Mouse (Mus musculus): ENCODE data around the gene Trmt1l.
"Not testable (repeated sequence)": the region's sequence is repeated elsewhere in the genome, so short reads cannot be mapped to it uniquely, and the experiment has no call there.

The Trmt1l gene

DNA sequence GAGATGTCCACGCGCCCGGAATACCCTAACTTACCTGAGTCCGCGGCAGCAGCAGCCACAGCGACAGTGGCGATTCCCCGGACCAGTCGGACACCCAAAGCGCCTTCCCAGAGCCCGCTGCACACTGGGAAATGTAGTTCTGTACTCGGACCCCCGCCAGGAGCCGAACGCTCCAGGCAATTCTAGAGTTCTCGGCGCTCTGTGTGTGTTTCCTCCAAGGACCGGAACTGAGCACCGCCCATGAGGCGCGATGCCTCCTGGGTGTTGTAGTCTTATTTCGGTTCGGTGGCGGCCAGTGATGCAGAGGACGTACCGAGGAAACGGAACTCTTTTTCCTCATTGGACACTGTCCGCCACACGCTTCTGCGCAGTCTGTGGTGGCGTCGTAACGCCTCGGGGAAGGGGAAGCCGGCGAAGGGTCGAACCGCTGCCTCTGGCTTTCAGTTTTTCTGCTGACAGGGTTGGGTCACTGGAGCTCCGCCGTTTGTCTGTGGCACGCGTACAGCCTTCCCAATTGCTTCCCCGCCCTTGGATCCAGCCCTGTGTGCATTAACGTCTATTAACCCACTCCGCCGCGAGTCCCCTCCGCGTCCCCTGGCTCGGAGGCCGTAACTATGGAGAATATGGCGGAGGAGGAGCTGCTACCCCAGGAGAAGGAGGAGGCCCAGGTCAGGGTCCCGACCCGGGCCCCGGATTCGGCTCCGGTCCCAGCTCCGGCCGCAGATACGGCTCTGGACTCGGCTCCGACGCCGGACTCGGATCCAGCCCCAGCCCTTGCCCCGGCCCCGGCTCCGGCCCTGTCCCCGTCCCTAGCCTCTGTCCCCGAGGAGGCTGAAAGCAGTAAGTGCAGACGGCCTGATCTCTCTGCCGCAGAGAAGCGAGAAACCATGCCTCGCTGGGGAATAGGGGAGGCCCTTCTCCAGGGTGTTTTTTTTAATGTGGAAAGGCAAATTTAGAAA, at the start of gene Trmt1l, which contains the start of gene Swt1:
TSS of gene Trmt1l (plus strand) at position 280 of the 959 bp plus-strand sequence.
TSS of gene Swt1 (minus strand) at position 193 of the 959 bp plus-strand sequence.
- DNase-seq, result peak; percentile 98 to 99

DNA sequence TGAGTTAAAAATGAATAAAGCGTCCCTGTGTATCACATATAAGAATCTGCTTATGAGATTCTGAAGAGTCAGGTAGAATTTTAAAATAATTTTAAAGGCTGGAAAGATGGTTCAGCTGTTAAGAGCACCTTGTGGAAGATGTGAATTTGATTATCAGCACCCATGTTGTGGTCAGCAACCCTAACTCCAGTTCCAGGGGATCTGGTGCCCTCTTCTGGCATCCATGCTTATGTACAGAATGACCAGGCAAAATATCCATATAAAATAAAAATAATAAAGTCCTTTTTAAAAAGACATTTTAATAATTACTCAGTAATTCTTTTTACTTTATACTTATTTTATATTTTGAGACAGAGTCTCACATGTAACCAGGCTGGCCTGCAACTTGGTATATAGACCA, 38.3 kb upstream of the Trmt1l start:
- peak in 1 of 2 experiments; percentile 35 for DNase-seq

DNA sequence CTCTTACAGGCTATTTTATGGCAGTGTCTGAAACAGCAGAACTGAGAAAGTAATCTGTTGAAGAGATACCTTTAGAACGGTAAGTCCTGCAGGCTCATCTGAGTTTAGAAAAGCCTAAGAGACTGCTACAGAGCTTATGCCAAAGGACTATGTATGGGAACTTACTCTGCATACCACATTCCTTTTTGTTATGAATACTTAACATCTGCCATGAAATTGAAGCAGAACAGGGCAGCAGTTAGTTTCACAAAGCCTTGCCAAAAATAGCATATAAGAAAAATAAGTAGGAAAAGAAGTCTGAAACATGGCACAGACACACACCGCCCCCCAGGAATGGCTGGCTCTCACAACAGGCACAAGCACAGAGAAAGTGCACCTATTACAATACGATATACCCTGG, 18.5 kb upstream of the Trmt1l start:
- no peak for DNase-seq

DNA sequence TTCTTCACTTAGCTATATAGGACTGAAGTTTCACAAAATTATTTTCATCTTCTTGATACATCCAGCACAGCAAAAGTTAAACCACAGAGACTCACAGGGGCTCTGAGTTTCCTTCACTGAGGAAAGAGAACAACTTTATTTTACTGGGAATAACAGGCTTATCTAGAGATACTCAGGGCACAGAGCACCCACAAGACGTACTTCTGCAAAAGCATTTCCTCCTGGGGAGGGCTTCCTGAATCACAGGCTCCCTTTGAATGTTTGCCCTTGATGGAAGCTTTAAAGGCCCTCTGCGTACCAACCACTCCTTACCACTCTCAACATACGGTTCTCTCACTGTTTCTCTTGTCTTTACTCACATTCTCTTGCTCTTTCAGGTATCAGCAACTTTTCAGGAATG, 6.2 kb upstream of the Trmt1l start:
- no peak for DNase-seq

DNA sequence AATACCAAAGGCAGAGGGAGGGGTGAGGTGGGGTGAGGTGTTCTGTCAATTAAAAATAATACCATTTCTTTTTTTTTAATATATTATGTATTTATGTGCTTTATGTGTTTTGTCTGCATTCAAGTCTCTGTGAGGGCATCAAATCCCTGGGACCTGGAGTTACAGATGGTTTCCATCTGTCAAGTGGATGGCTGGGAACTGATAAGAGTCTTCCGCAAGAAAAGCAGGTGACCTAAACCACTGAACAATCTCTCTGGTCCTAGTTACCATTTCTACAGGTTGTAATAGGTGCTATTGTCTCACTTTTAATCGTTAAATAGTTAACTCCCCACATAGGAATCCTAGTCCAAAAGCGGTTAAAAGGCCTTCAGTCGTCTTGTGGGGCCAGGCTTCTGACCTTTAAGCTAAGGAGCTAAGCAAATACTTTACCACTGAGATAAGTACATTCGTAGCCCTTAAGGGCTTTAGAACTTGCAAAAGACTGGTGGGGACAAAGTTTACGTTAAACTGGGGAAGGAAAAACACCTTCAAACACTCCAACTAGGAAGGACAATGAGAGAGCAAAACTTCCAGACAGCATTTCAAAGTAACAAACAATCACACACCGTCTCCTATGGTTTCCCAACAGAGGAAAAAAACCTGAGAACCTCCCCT, 1.3 kb upstream of the Trmt1l start:
- DNase-seq, result peak in 1 of 2 experiments; percentile 8

DNA sequence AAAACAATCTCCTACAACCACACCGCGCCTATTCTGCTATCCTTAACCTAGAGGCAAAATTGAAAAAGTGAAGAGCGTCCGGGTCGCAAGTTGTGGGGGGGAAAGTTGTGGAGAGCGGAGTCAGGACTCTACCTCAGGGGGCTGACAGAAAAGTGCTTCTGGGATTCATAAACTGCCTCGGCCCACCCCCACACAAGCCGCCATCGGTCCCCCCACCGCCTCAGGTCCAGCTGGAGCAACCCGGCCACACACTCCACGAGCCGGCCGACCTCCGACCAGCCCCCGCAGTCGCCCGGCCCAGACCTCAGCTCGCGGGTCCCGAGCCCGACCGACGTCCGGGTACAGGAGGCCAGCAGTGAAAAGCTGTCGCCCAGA, 467 bp upstream of the Trmt1l start:
- no peak for DNase-seq

DNA sequence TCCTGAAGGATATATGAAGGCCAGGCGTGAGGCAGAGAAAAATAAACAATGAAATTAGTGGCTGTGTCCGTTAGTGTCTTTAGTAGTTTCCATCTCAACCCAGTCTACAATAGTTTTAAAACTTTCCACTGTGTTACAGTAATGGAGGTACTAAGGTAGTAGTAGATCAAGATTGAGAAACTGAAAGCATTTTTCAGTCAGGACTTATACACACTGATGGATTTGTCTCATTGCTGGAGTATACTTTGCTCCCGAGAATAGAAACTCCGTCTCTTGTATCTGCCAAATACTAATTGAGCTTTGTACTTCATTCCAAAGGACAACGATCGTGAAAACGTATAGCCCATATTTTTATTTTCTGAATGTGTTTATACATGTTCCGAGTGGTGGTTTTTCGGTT, 974 bp downstream of the Trmt1l start:
- DNase-seq, result no peak

DNA sequence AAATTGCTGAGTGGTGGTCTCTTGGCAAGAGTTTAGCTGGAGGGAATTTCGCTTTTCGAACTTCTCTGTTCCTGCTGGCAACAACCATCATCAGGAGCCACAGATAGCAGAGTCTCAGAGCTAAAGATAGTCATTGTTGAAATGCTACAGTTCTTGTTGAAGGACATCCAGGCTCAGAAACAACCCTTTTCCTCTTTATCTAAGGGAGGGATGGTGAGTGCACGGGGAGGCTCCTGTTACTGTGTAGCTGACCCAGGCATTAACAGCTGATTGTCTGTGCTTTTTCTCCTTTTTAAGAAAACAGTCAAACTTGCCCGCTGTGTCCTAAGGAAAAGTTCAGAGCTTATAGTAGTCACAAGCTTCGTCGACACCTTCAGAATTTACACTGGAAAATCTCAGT, 7.1 kb downstream of the Trmt1l start:
- no peak for DNase-seq

DNA sequence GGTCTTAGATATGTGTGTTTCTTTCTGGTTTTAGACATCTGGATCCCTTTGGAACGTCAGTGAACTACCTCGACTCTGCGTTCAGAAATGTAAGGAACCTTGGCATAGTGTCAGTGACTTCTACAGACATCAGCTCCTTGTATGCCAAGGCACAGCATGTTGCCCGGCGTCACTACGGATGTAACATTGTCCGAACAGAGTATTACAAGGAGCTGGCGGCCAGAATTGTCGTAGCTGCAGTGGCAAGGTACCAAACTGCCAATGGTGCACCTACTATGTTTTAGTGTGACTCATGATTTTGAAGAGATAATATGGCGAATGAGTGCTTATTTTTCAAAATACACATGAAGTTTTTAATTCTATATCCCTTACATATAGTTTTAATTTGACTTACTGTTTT, 21.5 kb downstream of the Trmt1l start:
- no peak for DNase-seq

DNA sequence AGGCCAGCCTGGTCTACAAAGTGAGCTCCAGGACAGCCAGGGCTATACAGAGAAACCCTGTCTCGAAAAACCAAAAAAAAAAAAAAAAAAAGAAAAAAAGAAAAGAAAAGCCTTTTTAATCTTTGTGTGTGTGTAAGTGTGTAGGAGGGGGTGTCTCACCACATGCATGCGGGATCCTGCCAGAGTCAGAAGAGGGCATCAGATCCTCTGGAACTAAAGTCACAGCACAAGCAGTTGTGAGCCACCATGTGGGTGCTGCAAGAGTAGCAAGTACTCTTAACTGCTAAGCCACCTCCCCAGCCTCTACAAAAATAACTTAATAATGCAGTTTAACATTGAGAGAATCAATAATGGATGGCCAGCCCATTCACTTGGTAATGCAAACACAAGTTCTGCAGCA, 22.5 kb downstream of the Trmt1l start:
- DNase-seq, result no peak

DNA sequence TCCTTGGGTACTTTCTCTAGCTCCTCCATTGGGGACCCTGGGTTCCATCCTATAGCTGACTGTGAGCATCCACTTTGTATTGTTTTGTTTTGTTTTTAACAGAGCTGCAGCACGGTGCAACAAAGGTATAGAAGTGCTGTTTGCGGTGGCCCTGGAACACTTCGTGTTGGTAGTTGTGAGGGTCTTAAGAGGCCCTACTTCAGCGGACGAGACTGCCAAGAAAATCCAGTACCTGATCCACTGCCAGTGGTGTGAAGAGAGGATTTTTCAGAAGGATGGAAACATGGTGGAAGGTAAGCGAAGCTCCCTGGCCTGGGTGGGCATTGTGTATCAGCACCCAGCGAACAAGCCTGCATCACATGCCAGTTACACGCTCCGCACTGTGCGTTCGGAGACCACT, 23.6 kb downstream of the Trmt1l start:
- no peak for DNase-seq

DNA sequence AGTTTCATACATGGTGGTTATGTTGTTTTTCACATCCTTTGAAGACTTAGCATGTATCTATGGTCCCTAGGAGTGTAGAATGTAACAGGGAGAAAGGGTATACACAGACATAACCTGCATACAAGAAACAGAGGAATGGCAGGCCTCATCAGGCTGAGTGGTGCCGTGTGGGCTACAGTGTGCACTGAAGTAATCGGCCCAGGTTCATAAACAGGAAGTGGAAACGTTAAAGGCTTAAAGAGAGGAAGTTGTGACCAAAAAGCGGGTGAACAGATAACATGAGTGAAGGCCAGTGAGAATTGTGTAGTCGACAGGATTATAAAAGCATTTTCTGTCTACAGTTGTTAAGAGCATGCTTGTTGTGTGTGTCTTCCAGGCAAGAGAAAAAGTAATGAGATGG, 28.7 kb downstream of the Trmt1l start:
- no peak for DNase-seq

DNA sequence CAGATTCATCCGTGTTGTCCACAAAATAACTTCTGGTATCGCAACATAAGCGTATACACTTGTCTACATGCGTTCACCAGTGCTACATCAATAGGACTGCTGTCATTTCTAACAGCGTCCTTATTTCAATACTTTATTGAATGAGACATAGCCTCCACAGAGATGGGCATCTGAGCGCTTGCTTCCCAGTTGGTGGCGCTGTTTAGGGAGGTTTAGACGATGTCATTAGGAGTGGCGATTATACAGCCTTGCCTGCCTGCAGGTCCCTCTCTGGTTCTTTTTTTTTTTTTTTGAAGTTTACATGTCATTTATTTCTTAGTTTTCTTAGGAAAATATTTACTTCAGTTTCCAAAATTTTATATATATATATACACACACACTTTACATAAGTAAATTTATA, 32.9 kb downstream of the Trmt1l start:
- DNase-seq, result peak in 1 of 2 experiments; percentile 15

DNA sequence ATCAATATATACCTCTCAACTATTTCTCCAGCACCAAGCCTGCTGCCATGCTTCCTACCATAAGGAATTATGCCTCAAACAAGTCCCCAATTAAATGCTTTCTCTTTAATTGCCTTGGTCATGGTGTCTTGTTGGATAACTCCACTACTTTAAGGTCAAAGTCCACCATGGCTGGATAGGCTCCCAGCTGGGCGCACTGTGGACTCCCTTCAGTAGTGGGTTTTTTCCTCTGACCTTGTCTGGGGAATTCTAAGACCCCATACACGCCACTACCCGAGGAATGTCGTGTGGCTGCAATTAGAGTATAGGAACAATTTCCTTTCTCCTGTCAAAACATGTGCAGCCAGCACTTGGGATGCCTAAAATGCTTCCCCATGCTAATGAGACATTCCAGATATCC, 36.6 kb downstream of the Trmt1l start:
- no peak for DNase-seq

DNA sequence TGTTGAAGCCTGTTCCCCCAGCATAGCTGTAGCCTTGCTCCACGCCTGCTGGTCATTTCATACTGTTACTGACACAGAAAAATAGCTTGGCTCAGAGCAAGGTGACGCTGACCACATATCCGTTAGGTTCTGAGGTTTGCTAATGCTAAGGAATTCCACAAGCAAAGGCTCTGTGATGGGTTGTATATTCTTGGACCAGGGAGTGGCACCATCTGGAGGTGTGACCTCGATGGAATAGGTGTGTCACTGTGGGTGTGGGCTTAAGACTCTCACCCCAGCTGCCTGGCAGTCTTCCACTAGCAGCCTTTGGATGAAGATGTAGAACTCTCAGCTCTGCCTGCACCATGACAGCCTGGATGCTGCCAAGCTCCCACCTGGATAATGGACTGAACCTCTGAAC, 38.2 kb downstream of the Trmt1l start:
- no peak for DNase-seq

DNA sequence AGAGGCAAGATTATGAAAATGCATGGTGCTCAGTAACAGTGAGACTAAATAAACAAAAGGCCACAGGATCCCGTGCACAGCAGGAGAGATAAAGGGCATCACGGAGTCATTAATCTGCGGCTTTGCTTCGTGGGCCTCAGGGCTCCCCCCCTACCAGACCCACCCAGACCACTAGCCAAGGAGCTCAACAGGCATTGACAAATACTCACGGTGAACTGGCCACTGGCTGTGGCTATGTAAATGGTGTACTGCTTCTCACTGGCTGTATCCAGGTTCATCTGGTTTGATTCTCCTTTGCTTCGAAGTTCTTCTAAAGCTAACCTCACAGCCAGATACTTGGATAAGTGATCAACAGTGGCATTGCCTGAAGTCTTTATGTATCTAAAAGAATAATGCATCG, 43.1 kb downstream of the Trmt1l start:
- no peak for DNase-seq

DNA sequence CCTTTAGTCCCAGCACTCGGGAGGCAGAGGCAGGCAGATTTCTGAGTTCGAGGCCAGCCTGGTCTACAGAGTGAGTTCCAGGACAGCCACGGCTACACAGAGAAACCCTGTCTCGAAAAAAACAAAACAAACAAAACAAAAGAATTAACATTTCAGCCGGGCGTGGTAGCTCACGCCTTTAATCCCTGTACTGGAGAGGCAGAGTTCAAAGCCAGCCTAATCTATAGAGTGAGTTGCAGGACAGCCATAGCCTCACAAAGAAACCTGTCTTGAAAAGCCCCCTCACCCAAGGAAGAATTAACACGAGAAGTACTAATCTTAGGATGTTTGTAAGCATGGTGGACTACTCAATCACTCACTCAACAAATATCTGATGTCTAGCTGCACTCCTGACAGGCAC, 44.0 kb downstream of the Trmt1l start:
- DNase-seq, result not testable (repeated sequence)

DNA sequence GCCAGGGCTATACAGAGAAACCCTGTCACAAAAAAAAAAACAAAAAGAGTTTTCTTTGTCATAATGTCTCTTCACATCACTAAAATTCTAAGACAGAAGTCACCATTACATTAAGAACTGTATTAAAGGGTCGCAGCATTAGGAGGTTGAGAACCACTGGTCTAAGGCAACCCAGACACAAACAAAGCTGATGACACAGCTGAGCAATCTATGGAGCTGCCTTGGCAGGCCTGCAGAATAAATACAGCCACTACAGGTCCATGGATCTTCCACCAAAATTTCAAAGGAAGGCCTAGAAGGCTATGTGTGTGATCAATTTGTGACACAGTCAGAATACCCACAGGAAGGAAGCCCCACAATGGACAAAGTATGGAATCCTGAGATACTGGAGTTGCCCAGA, 54.2 kb downstream of the Trmt1l start:
- DNase-seq, result no peak

DNA sequence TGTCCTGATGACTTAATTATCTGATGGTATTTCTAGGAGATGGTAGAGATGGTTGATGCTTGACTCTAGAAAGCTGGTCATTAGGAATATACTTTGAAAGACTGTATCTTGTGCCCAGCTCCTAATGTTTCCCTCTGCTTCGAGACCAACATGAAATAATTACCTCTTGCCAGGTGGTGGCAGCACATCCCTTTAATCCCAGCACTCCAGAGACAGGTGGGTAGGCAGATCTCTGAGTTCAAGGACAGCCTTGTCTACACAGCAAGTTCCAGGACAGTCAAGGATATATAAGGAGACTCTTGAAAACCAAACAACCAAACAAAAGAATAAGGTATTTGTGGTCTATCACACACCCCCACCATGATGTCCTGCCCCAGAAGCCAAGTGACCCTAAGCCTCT, 55.2 kb downstream of the Trmt1l start:
- DNase-seq, result peak in 1 of 2 experiments; percentile 38

DNA sequence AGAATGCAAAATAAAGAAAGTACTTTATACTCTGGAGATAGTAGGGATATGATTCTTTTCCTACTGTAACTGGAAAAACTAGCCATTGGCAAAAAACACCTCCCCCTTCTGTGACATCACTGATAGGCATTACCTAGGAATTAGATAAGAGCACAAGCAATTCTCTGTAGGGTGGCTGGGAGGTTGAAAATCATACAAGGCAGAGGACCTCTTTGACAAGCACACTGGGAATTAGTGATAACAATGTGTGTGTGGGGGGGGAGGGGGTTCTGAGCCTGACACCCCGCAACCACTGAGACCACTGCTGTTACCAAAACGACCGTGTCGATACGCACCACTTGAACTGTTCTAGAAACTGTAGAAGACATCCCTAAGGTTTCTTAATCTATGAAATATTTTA, 56.4 kb downstream of the Trmt1l start:
- no peak for DNase-seq

DNA sequence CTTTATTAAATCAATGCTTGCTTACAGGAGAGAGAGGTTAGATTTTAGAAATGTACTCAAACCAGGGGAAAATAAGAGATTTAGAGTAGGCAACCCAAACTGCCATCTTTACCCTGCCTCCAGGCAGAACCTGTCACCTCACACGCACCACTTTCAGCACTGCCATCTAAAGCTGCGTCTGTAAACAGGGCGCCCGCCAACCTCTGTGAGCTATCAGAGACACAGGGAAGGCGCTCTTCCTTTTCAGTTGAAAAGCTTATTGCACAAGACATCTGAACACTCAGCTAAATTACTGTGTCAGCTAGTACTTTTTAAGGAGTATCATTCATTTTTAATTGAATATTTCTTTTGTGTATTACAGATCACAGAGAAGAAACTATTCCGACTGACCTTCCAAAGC, 61.5 kb downstream of the Trmt1l start:
- DNase-seq, result peak in 1 of 2 experiments; percentile 35

DNA sequence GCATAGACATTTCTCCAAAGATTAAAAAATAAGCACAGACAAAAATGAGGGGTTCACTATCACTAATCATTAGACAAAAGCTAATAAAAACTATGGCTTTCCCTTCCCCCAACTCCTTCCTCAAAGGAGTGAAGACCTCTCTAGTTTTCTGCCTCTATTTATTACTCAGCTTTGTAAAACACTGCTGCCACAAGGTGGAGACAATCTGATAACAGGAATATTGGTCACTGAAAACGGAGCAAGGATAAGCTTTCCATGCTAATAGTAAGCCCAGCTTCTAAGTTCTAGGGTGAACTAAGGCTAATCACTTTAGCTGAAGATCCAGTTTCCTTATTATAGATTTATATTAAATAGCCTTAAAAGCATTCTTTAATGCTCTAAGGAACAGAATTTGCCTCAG, 64.1 kb downstream of the Trmt1l start:
- no peak for DNase-seq

DNA sequence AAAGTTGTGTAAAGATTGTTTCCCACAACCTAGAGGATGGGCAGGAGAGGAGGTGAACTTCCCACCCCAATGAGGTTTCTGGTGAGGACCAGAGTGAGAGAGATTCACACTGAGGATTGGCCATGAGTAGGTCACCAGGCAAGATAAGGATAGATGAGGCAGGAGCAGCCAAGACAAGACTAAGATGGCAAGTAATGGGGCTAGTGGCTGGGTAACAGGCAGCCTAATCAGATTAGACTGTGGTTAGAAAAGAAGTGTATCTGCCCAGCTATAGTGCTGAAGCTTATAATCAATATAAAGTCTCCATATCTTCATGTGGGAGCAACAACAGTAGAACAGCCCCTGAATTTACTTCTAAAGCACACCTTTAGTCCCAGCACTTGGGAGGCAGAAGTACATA, 65.5 kb downstream of the Trmt1l start:
- DNase-seq, result no peak

DNA sequence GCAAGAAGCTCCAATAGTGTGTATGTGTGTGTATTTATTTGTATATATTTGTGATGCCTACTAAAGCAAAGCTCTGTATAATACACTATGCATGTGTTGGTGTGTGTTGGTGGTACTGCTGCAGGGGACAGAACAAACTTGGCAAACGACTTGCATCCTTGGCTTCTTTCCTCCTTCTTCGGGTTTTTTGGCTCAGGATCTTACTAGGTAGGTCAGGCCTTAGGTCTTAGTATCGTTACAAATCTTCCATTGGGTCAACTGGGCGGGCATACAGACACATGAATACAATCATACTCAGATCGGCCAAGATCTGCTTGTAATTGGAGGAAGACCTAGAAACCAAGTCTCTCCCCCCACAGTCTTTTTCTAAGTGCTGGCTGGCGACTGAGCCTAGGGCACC, 66.4 kb downstream of the Trmt1l start:
- no peak for DNase-seq

Data from lung, postnatal 4 days (tissue).